Mouse (Mus musculus) embryonic facial prominence, embryonic 14.5 days (tissue): Measurements from ENCODE around the gene Kcnj11. TPM values are rescaled to one million over a fixed set of nuclear protein-coding genes. Genes with fewer than 3 reads are reported as not detected.

ENCODE experiments used
- ATAC-seq: fragments of 200-750 bp; cut with Nextera tagmentation; 2 replicates; pipeline ENCODE4 v1.8.0; 2017; ENCODE audit warnings: low read depth, moderate number of reproducible peaks, moderate TSS enrichment
- DNase-seq: peaks from one replicate; pipeline ENCODE4 v3.0.0-alpha.2; 2015; ENCODE audit warnings: low spot score
- H3K27ac ChIP-seq: fragments of 300-500 bp; sonication (generic); replicated peaks from 2 replicates; pipeline ENCODE4 v1.5.1; 2014; ENCODE audit warnings: low read depth, mild to moderate bottlenecking, low read length, moderate library complexity
- H3K27me3 ChIP-seq: fragments of 300-500 bp; sonication (generic); replicated peaks from 2 replicates; pipeline ENCODE4 v1.6.1; 2014; ENCODE audit warnings: low read length; ENCODE audit not compliant: control insufficient read depth, insufficient read depth
- H3K36me3 ChIP-seq: fragments of 300-500 bp; sonication (generic); 2 replicates; pipeline ENCODE4 v1.6.1; 2014; ENCODE audit warnings: low read length, mixed read lengths; ENCODE audit not compliant: control insufficient read depth, insufficient read depth
- H3K4me1 ChIP-seq: fragments of 300-500 bp; sonication (generic); 2 replicates; pipeline ENCODE4 v1.6.1; 2014; ENCODE audit warnings: antibody characterized with exemption, low read length; ENCODE audit not compliant: control insufficient read depth, insufficient read depth
- H3K4me2 ChIP-seq: fragments of 300-500 bp; sonication (generic); 2 replicates; pipeline ENCODE4 v1.6.1; 2014; ENCODE audit warnings: low read depth, mild to moderate bottlenecking, low read length, moderate library complexity, mixed read lengths
- H3K4me3 ChIP-seq: fragments of 300-500 bp; sonication (generic); 2 replicates; pipeline ENCODE4 v1.5.1; 2014; ENCODE audit warnings: low read depth, mild to moderate bottlenecking, low read length
- H3K9ac ChIP-seq: fragments of 300-500 bp; sonication (generic); 2 replicates; pipeline ENCODE4 v1.6.1; 2014; ENCODE audit warnings: low read depth, mild to moderate bottlenecking, low read length, moderate library complexity, mixed read lengths
- H3K9me3 ChIP-seq: fragments of 300-500 bp; sonication (generic); 2 replicates; pipeline ENCODE4 v1.6.1; 2016; ENCODE audit warnings: low read length; ENCODE audit not compliant: control insufficient read depth
- WGBS: fragments of 180-500 bp; shearing (Covaris S2); extraction: QIAGEN DNeasy Blood & Tissue Kit; methylation state at CpG from one replicate; pipeline ENCODE4 v1.1.7; 2014; 5-methylcytosine and 5-hydroxymethylcytosine counted together
- polyA plus RNA-seq: library from polyadenylated mRNA; unstranded; fragments of >200 nt; fragmentation: Nextera tagmentation; extraction: Ambion mirVana; gene quantifications from 2 replicates; pipeline ENCODE4 v1.2.1, GENCODE M21; 2014

Gene Kcnj11
- polyA plus RNA-seq, 1 experiment from 2014 or later = 0.61 TPM

DNA sequence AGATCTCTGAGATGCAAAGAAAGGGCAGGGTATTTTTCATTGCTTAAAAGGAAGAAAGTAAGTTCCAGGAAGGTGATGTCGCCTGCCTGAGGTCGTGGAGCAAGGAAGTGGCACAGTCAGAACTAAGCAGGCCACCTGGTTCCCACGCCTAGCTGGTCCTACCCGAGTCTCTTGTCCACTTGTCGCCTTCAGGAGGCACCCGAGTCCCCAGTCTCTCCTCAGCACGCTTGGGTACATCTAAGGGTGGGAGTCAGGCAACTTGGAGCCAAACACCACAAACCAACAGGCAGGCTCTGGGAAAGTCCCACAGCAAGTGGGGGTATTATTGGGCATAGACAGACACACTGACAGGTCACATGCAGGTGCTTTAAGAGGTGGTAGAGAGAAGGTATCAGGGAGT is 30.2 kb upstream of the Kcnj11 start:
- H3K27ac ChIP-seq = no peak overlapping the region
- DNase-seq = no peak
- no peak overlapping the region for H3K4me3 ChIP-seq
- no peaks in the 10 kb centered on the region for H3K9me3 ChIP-seq
- H3K4me2 ChIP-seq = no peak overlapping the region
- no peaks in the 10 kb centered on the region for H3K36me3 ChIP-seq
- WGBS = 69% methylated on average over 7 of the region's 7 CpGs
- H3K27me3 ChIP-seq = no peaks in the 10 kb centered on the region
- no peak for ATAC-seq
- 0 out of 2 replicates have a peak, but pooled peaks cover 4% of the 10 kb centered on the region for H3K4me1 ChIP-seq
- no peak overlapping the region for H3K9ac ChIP-seq

DNA sequence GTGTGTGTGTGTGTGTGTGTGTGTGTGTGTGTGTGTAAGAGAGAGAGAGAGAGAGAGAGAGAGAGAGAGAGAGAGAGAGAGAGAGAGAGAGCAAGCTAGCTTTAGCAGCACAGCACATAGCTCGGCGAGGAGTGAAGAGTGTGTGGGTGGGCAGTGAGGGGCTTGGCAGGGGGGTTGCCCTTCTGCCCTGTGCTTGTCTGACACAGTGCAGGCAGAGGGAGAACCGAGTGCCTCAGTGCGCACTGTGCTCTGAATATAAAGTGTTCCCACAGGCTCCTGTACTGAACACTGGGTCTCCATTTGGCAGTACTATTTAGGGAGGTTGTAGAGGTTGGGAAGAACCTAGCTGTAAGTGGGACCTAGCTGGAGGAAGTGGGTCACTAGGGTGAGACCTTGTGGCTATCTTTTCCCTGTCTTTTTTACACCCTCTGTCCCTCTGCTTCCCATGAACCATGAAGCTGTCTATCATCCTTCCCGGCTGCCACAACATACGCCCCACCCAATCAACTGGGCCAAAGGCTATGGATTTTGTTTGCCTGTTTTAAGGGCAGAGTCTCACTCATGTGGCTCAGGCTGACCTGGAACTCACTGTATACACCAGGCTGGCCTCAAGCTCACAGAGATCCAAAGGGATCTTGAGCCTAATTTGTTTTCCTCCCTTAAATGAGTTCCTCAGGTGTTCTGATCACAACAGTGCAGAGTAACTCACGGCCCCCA is 29.1 kb upstream of the Kcnj11 start:
- DNase-seq (no peak), ATAC-seq (no peak)
- Histone ChIP-seq H3K4me1 (0 out of 2 replicates have a peak, but pooled peaks cover 4% of the 10 kb centered on the region), H3K27me3 (no peaks in the 10 kb centered on the region), H3K36me3 (no peaks in the 10 kb centered on the region), H3K4me3 (no peak overlapping the region), H3K9me3 (no peaks in the 10 kb centered on the region), H3K4me2 (no peak overlapping the region), H3K9ac (no peak overlapping the region), H3K27ac (no peak overlapping the region)
- 45% methylated on average over 7 of the region's 7 CpGs for WGBS

DNA sequence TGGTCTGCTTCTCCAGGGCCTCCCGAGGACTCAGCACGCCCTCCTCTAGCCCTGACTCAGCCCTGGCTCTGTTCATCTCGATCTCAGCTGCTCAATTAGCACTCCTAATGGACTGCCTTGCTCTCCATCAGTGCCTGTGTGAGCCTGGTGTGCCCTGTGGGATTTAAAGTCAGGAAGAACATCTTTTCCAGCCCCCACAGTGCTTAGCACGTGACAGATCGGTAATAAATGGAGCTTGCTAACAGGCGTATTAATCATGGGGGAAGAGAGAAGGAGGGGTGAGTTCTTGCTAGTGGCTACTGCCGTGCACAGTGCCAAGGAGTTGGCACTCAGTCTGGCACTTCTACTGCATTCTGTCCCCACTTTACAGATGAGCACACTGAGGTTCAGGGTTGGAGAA is 27.6 kb upstream of the Kcnj11 start:
- H3K4me3 ChIP-seq = no peak overlapping the region
- DNase-seq = no peak
- no peaks in the 10 kb centered on the region for H3K36me3 ChIP-seq
- no peaks in the 10 kb centered on the region for H3K9me3 ChIP-seq
- no peak overlapping the region for H3K9ac ChIP-seq
- 52% methylated on average over 7 of the region's 7 CpGs for WGBS
- H3K4me2 ChIP-seq = no peak overlapping the region
- H3K4me1 ChIP-seq = 0 out of 2 replicates have a peak, but pooled peaks cover 4% of the 10 kb centered on the region
- H3K27ac ChIP-seq = no peak overlapping the region
- H3K27me3 ChIP-seq = no peaks in the 10 kb centered on the region
- ATAC-seq = no peak

DNA sequence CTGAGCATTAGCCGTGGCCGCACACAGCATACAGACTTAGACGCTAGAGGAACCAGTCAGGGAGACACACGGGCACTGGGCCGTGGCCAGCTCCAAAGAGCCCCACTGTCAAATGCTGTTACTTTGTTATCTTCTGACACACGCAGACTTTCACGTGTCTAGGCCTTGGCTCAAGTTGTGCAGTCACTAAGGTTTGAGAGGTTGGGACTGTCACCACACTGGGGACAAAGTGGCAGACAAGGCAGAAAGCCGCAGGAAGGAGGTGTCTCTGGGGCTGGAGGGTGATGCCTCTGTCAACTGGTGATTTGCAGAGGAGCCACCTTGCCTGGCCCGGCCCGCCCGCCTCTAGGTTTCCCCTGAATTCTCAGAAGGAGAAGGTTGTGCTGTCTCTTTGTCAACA is 24.8 kb upstream of the Kcnj11 start:
- H3K9ac ChIP-seq = no peak overlapping the region
- H3K4me2 ChIP-seq = no peak overlapping the region
- ATAC-seq (no peak), DNase-seq (no peak)
- H3K4me3 ChIP-seq = no peak overlapping the region
- H3K36me3 ChIP-seq = no peaks in the 10 kb centered on the region
- 84% methylated on average over 11 of the region's 11 CpGs for WGBS
- H3K4me1 ChIP-seq = no peaks in the 10 kb centered on the region
- 0 out of 2 replicates have a peak, but pooled peaks cover 4% of the 10 kb centered on the region for H3K9me3 ChIP-seq
- no peaks in the 10 kb centered on the region for H3K27me3 ChIP-seq
- H3K27ac ChIP-seq = no peak overlapping the region

DNA sequence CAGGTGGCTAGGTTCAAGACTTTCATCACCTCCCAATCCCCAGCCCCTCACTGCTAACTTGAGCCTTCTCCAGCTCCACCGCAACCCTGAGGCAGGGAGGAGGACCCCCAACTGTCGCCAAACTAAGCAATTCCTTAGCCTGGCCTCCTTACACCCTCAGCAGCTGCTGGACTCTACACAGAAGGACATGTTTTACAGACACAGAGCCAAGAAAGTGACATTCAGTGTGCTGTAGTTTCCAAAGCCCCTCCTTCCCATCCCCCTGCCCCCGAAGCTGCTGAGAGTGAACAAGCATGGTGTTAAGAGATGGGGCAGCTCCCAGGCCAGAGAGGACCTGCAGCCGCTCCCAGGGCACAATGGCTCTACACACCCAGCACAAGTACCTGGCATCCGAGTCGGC is 23.9 kb upstream of the Kcnj11 start:
- 68% methylated on average over 5 of the region's 6 CpGs for WGBS
- no peak for ATAC-seq
- Histone ChIP-seq H3K4me2 (no peak overlapping the region), H3K4me1 (no peaks in the 10 kb centered on the region), H3K36me3 (no peaks in the 10 kb centered on the region), H3K27me3 (no peaks in the 10 kb centered on the region), H3K4me3 (no peak overlapping the region), H3K27ac (no peak overlapping the region), H3K9ac (no peak overlapping the region), H3K9me3 (0 out of 2 replicates have a peak, but pooled peaks cover 4% of the 10 kb centered on the region)
- no peak for DNase-seq

DNA sequence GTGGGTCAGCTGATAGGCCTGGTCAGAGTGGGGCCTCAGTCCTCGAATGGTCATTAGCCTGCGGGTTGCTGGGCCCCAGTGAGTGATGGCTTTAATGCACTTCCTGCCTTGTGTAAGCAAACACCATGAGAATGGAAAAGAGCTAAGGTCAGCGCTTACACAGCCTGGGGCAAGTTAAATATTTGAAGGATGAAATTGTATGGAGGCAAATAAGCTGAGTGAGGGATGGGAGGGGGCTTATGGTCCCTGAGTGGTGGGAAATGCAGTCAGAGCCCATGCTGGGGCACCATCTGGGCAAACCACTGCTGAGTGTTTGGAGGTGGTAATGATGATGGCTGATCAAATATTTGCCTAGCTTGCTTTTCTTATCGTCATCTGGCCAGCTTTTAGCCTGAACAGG is 22.4 kb upstream of the Kcnj11 start:
- Histone ChIP-seq H3K9me3 (0 out of 2 replicates have a peak, but pooled peaks cover 4% of the 10 kb centered on the region), H3K27ac (no peak overlapping the region), H3K4me3 (no peak overlapping the region), H3K4me2 (no peak overlapping the region), H3K27me3 (no peaks in the 10 kb centered on the region), H3K36me3 (no peaks in the 10 kb centered on the region), H3K4me1 (no peaks in the 10 kb centered on the region), H3K9ac (no peak overlapping the region)
- DNase-seq (no peak), ATAC-seq (no peak)
- 30% methylated on average over 4 of the region's 4 CpGs for WGBS

DNA sequence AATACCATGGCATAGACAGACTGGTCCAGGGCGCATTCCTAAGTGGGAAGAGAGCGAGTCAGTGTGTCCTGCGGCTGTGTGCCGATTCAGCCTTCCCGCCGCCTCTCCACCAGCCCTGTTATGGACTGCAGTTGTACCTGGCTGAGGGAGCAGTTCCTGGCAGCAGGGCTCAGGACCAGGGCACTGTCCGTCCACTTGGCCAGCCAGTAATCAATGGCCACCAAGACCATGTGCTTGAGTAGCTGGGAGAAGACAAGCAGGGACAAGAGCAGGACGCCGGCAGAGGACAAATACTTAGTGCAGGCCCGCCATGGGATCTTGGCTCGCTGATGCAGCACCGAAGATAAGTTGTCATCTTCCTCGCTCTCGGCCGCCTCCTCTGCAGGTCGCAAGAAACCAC is 16.5 kb upstream of the Kcnj11 start:
- WGBS = 96% methylated on average over 16 of the region's 16 CpGs
- no peak overlapping the region for H3K4me2 ChIP-seq
- no peaks in the 10 kb centered on the region for H3K27me3 ChIP-seq
- DNase-seq (no peak), ATAC-seq (no peak)
- 0 out of 2 replicates have a peak, but pooled peaks cover under 1% of the 10 kb centered on the region for H3K9me3 ChIP-seq
- no peaks in the 10 kb centered on the region for H3K36me3 ChIP-seq
- H3K4me1 ChIP-seq = no peaks in the 10 kb centered on the region
- no peak overlapping the region for H3K9ac ChIP-seq
- no peak overlapping the region for H3K4me3 ChIP-seq
- no peak overlapping the region for H3K27ac ChIP-seq

DNA sequence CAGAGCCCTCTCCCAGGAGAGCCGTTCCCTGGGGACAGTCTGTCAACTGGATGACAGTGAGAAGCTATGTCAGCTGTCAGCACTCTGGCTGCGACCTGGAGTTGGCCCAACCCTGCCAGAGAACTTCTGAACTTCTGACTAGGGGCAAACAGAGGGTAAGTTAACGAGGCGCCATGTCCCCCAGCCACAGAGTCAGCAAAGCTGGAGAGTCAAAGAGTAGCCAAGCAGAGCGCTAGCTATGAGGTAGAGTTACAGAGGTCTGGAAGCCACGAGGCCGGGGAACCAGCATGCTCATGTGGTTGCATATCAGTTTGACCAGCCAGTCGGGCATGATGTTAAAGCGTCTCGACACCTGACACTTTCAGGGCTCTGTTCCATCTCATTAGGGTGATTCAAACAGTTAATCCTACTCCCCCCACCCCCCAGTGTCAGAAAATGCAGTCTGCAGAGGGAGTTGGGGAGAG is 15.6 kb upstream of the Kcnj11 start:
- no peak overlapping the region for H3K4me2 ChIP-seq
- no peaks in the 10 kb centered on the region for H3K36me3 ChIP-seq
- ATAC-seq = peak; percentile 37; the same call in 1 of the 2 replicates
- peak; percentile 40 for DNase-seq
- no peaks in the 10 kb centered on the region for H3K9me3 ChIP-seq
- H3K9ac ChIP-seq = no peak overlapping the region
- no peaks in the 10 kb centered on the region for H3K4me1 ChIP-seq
- no peak overlapping the region for H3K4me3 ChIP-seq
- H3K27ac ChIP-seq = no peak overlapping the region
- H3K27me3 ChIP-seq = no peaks in the 10 kb centered on the region
- 42% methylated on average over 10 of the region's 10 CpGs for WGBS

DNA sequence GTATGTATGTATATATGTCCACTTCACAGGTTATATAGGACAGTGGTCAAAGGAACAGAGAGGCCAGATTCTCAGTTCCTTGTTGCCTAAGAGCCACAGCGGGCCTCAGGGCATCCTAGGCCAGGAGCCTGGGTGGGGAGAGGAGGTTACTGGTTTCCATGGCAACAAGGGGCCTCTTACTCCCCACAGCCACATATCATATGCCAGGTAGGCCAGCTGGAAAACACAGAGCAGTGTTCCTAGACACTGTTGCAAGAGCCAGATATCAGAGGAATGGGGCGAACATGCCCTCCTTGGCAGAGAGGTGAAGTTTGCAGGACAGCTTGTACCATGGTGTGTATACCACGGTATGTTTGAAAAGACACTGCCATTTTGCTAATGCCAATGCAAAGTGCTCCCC is 12.9 kb upstream of the Kcnj11 start:
- Histone ChIP-seq H3K27me3 (no peaks in the 10 kb centered on the region), H3K4me3 (no peak overlapping the region), H3K9ac (no peak overlapping the region), H3K4me2 (no peak overlapping the region), H3K27ac (no peak overlapping the region), H3K9me3 (no peaks in the 10 kb centered on the region), H3K4me1 (no peaks in the 10 kb centered on the region), H3K36me3 (no peaks in the 10 kb centered on the region)
- peak; percentile 36 for DNase-seq
- 63% methylated on average over 3 of the region's 3 CpGs for WGBS
- ATAC-seq = 0 out of 2 replicates have a peak, but pooled peaks have one; percentile 7
